Mouse (Mus musculus) induced T-regulatory cell, adult 2 months (primary cell): Measurements from ENCODE around the gene Slc12a8.

Experiments used
- DNase-seq: peaks from one replicate; pipeline ENCODE4 v3.0.0-alpha.2; 2012; ENCODE audit warnings: low read depth

Gene Slc12a8

GRCm38 (mm10) chr16:33612056-33612770 is 95.1 kb downstream of the Slc12a8 start:
- no peak for DNase-seq

GRCm38 (mm10) chr16:33615986-33616385 is 98.9 kb downstream of the Slc12a8 start:
- DNase-seq, result no peak

- no peak for DNase-seq
These were observed 104.7 kb downstream of the Slc12a8 start for GRCm38 (mm10) chr16:33621836-33622235.

GRCm38 (mm10) chr16:33624586-33624985 is 107.5 kb downstream of the Slc12a8 start:
- DNase-seq, result no peak

- DNase-seq, result no peak
These were observed 112.4 kb downstream of the Slc12a8 start for GRCm38 (mm10) chr16:33629539-33629938.

GRCm38 (mm10) chr16:33635836-33636595 is 118.9 kb downstream of the Slc12a8 start:
- no peak for DNase-seq

- DNase-seq, result no peak
These were observed 124.7 kb downstream of the Slc12a8 start for GRCm38 (mm10) chr16:33641779-33642178.

- DNase-seq, result no peak
These were observed 136.0 kb downstream of the Slc12a8 start for GRCm38 (mm10) chr16:33653116-33653515.

- DNase-seq, result no peak
These were observed 138.3 kb downstream of the Slc12a8 start for GRCm38 (mm10) chr16:33655443-33655842.

GRCm38 (mm10) chr16:33657191-33657590 is 140.1 kb downstream of the Slc12a8 start:
- no peak for DNase-seq

- DNase-seq, result no peak
These were observed 141.0 kb downstream of the Slc12a8 start for GRCm38 (mm10) chr16:33658121-33658520.

GRCm38 (mm10) chr16:33659521-33659920 is 142.4 kb downstream of the Slc12a8 start:
- no peak for DNase-seq

GRCm38 (mm10) chr16:33660125-33660524 is 143.0 kb downstream of the Slc12a8 start:
- DNase-seq, result no peak

- DNase-seq, result no peak
These were observed 145.7 kb downstream of the Slc12a8 start for GRCm38 (mm10) chr16:33662841-33663240.

- no peak for DNase-seq
These were observed 149.1 kb downstream of the Slc12a8 start for GRCm38 (mm10) chr16:33666226-33666625.

GRCm38 (mm10) chr16:33666985-33667538 is 149.9 kb downstream of the Slc12a8 start:
- DNase-seq, result no peak

GRCm38 (mm10) chr16:33668448-33668847 is 151.3 kb downstream of the Slc12a8 start:
- no peak for DNase-seq

- DNase-seq, result no peak
These were observed 151.9 kb downstream of the Slc12a8 start for GRCm38 (mm10) chr16:33669072-33669471.

GRCm38 (mm10) chr16:33670340-33670739 is 153.2 kb downstream of the Slc12a8 start:
- no peak for DNase-seq

GRCm38 (mm10) chr16:33670933-33671332 is 153.8 kb downstream of the Slc12a8 start:
- no peak for DNase-seq

GRCm38 (mm10) chr16:33672188-33672587 is 155.1 kb downstream of the Slc12a8 start:
- DNase-seq, result no peak

GRCm38 (mm10) chr16:33672643-33673042 is 155.5 kb downstream of the Slc12a8 start:
- DNase-seq, result no peak

- DNase-seq, result no peak
These were observed 156.5 kb downstream of the Slc12a8 start for GRCm38 (mm10) chr16:33673530-33674109.
